Mouse (Mus musculus): Measurements from ENCODE around the gene Ezh2. TPM values are rescaled to one million over a fixed set of nuclear protein-coding genes. Genes with fewer than 3 reads are reported as not detected.
"Not testable (repeated sequence)": the region's sequence is repeated elsewhere in the genome, so short reads cannot be mapped to it uniquely, and the experiment has no call there.

Gene Ezh2
- polyA plus RNA-seq (2015; fragmentation: Nextera tagmentation; extraction: Ambion mirVana) = 85.6 and 90.7 TPM in 2 replicates

- peak within 1 kb of the TSS; percentile 96 for H3K9ac ChIP-seq
- peak within 1 kb of the TSS; percentile 96 for H3K4me3 ChIP-seq (replicated peaks)
- WGBS = 0% methylated on average over 60 of the region's 69 CpGs
- no peaks in the 10 kb centered on the region for H3K4me1 ChIP-seq
- H3K36me3 ChIP-seq = no peaks in the 10 kb centered on the region
- no peaks in the 10 kb centered on the region for H3K9me3 ChIP-seq
- peak within 1 kb of the TSS; percentile 99 for H3K27ac ChIP-seq
- ATAC-seq (ENCODE audit: insufficient read depth, low FRiP score, low read depth) = peak; percentile 99
- H3K27me3 ChIP-seq (replicated peaks) = no peaks in the 10 kb centered on the region
- peak within 1 kb of the TSS; percentile 85 for H3K4me2 ChIP-seq
Observed at GRCm38 (mm10) chr6:47594926-47595623, at the start of gene Ezh2. Gene Ezh2, minus strand, starts transcription at chr6:47595341.

GRCm38 (mm10) chr6:47636527-47637076 is 41.5 kb upstream of the Ezh2 start:
- Histone ChIP-seq H3K4me1 (no peaks in the 10 kb centered on the region), H3K4me3 (replicated peaks) (no peak overlapping the region), H3K9me3 (no peaks in the 10 kb centered on the region), H3K4me2 (no peak overlapping the region), H3K9ac (no peak overlapping the region), H3K36me3 (no peaks in the 10 kb centered on the region), H3K27ac (no peak overlapping the region), H3K27me3 (replicated peaks) (no peaks in the 10 kb centered on the region)
- ATAC-seq (ENCODE audit: insufficient read depth, low FRiP score, low read depth) = no peak
- 66% methylated on average over 6 of the region's 6 CpGs for WGBS

- H3K4me3 ChIP-seq (replicated peaks) = no peak overlapping the region
- H3K36me3 ChIP-seq = no peaks in the 10 kb centered on the region
- H3K27ac ChIP-seq = no peak overlapping the region
- 72% methylated on average over 5 of the region's 5 CpGs for WGBS
- no peaks in the 10 kb centered on the region for H3K9me3 ChIP-seq
- H3K9ac ChIP-seq = no peak overlapping the region
- H3K4me1 ChIP-seq = no peaks in the 10 kb centered on the region
- no peaks in the 10 kb centered on the region for H3K27me3 ChIP-seq (replicated peaks)
- H3K4me2 ChIP-seq = no peak overlapping the region
- no peak for ATAC-seq (ENCODE audit: insufficient read depth, low FRiP score, low read depth)
Observed at GRCm38 (mm10) chr6:47635995-47636526, 40.9 kb upstream of the Ezh2 start.

- no peak overlapping the region for H3K27ac ChIP-seq
- H3K4me1 ChIP-seq = no peaks in the 10 kb centered on the region
- H3K4me3 ChIP-seq (replicated peaks) = no peak overlapping the region
- ATAC-seq (ENCODE audit: insufficient read depth, low FRiP score, low read depth) = no peak
- no peaks in the 10 kb centered on the region for H3K9me3 ChIP-seq
- H3K27me3 ChIP-seq (replicated peaks) = no peaks in the 10 kb centered on the region
- H3K4me2 ChIP-seq = no peak overlapping the region
- no peak overlapping the region for H3K9ac ChIP-seq
- H3K36me3 ChIP-seq = no peaks in the 10 kb centered on the region
- WGBS = 70% methylated on average over 7 of the region's 7 CpGs
Observed at GRCm38 (mm10) chr6:47635207-47635994, 40.3 kb upstream of the Ezh2 start.

GRCm38 (mm10) chr6:47633467-47633866 is 38.3 kb upstream of the Ezh2 start:
- no peak overlapping the region for H3K27ac ChIP-seq

GRCm38 (mm10) chr6:47630061-47630460 is 34.9 kb upstream of the Ezh2 start:
- ATAC-seq (ENCODE audit: insufficient read depth, low FRiP score, low read depth); H3K27me3 ChIP-seq (replicated peaks); H3K4me3 ChIP-seq (replicated peaks); H3K9me3 ChIP-seq; H3K4me1 ChIP-seq; H3K9ac ChIP-seq; H3K4me2 ChIP-seq; H3K27ac ChIP-seq; H3K36me3 ChIP-seq: not testable (repeated sequence)
- WGBS = 91% methylated on average over 1 of the region's 1 CpGs

More at GRCm38 (mm10) chr6:47633467-47633866, 38.3 kb upstream of the Ezh2 start:
- no peak overlapping the region for H3K9ac ChIP-seq
- H3K4me3 ChIP-seq (replicated peaks) = no peak overlapping the region
- no peak for ATAC-seq (ENCODE audit: insufficient read depth, low FRiP score, low read depth)
- H3K9me3 ChIP-seq = no peaks in the 10 kb centered on the region
- no peak overlapping the region for H3K4me2 ChIP-seq
- H3K27me3 ChIP-seq (replicated peaks) = no peaks in the 10 kb centered on the region
- no peaks in the 10 kb centered on the region for H3K4me1 ChIP-seq
- H3K36me3 ChIP-seq = no peaks in the 10 kb centered on the region

- no peak overlapping the region for H3K9ac ChIP-seq
- no peaks in the 10 kb centered on the region for H3K9me3 ChIP-seq
- WGBS = 29% methylated on average over 3 of the region's 3 CpGs
- no peak overlapping the region for H3K4me3 ChIP-seq (replicated peaks)
- H3K27ac ChIP-seq = no peak overlapping the region
- H3K27me3 ChIP-seq (replicated peaks) = no peaks in the 10 kb centered on the region
- ATAC-seq (ENCODE audit: insufficient read depth, low FRiP score, low read depth) = no peak
- no peak overlapping the region for H3K4me2 ChIP-seq
- H3K4me1 ChIP-seq = no peaks in the 10 kb centered on the region
- H3K36me3 ChIP-seq = no peaks in the 10 kb centered on the region
Observed at GRCm38 (mm10) chr6:47627978-47628377, 32.8 kb upstream of the Ezh2 start.

GRCm38 (mm10) chr6:47626976-47627375 is 31.8 kb upstream of the Ezh2 start:
- H3K36me3 ChIP-seq; H3K9ac ChIP-seq; H3K4me2 ChIP-seq; ATAC-seq (ENCODE audit: insufficient read depth, low FRiP score, low read depth); H3K9me3 ChIP-seq; H3K27me3 ChIP-seq (replicated peaks); H3K4me3 ChIP-seq (replicated peaks); H3K4me1 ChIP-seq; H3K27ac ChIP-seq: not testable (repeated sequence)
- WGBS = 81% methylated on average over 3 of the region's 3 CpGs

GRCm38 (mm10) chr6:47621039-47621438 is 25.9 kb upstream of the Ezh2 start:
- Histone ChIP-seq H3K36me3 (no peaks in the 10 kb centered on the region), H3K27ac (no peak overlapping the region), H3K4me2 (no peak overlapping the region), H3K9ac (no peak overlapping the region), H3K9me3 (no peaks in the 10 kb centered on the region), H3K27me3 (replicated peaks) (no peaks in the 10 kb centered on the region), H3K4me3 (replicated peaks) (no peak overlapping the region), H3K4me1 (no peaks in the 10 kb centered on the region)
- no peak for ATAC-seq (ENCODE audit: insufficient read depth, low FRiP score, low read depth)
- 64% methylated on average over 2 of the region's 2 CpGs for WGBS

GRCm38 (mm10) chr6:47608306-47608705 is 13.2 kb upstream of the Ezh2 start:
- not testable (repeated sequence) for H3K27me3 ChIP-seq (replicated peaks); H3K4me3 ChIP-seq (replicated peaks); H3K27ac ChIP-seq; H3K4me1 ChIP-seq; H3K4me2 ChIP-seq; H3K9ac ChIP-seq; ATAC-seq (ENCODE audit: insufficient read depth, low FRiP score, low read depth); H3K36me3 ChIP-seq; H3K9me3 ChIP-seq
- 48% methylated on average over 5 of the region's 5 CpGs for WGBS

- H3K4me3 ChIP-seq (replicated peaks) = no peak overlapping the region
- H3K4me1 ChIP-seq = no peaks in the 10 kb centered on the region
- no peak overlapping the region for H3K9ac ChIP-seq
- H3K27me3 ChIP-seq (replicated peaks) = no peaks in the 10 kb centered on the region
- H3K4me2 ChIP-seq = no peak overlapping the region
- no peaks in the 10 kb centered on the region for H3K36me3 ChIP-seq
- 57% methylated on average over 1 of the region's 1 CpGs for WGBS
- no peaks in the 10 kb centered on the region for H3K9me3 ChIP-seq
- ATAC-seq (ENCODE audit: insufficient read depth, low FRiP score, low read depth) = no peak
- no peak overlapping the region for H3K27ac ChIP-seq
Observed at GRCm38 (mm10) chr6:47601931-47602330, 6.8 kb upstream of the Ezh2 start.

- no peak for ATAC-seq (ENCODE audit: insufficient read depth, low FRiP score, low read depth)
- Histone ChIP-seq H3K36me3 (no peaks in the 10 kb centered on the region), H3K27ac (peak overlapping the region; percentile 99), H3K4me3 (replicated peaks) (peak overlapping the region; percentile 96), H3K4me2 (peak overlapping the region; percentile 85), H3K27me3 (replicated peaks) (no peaks in the 10 kb centered on the region), H3K9ac (peak overlapping the region; percentile 57), H3K9me3 (no peaks in the 10 kb centered on the region), H3K4me1 (no peaks in the 10 kb centered on the region)
- WGBS = under 1% methylated on average over 6 of the region's 6 CpGs
Observed at GRCm38 (mm10) chr6:47595696-47596095, 555 bp upstream of the Ezh2 start.
